Mouse (Mus musculus): Measurements from ENCODE around the gene Dglucy. TPM values are rescaled to one million over a fixed set of nuclear protein-coding genes. Genes with fewer than 3 reads are reported as not detected.
A peak's percentile ranks its signal among the peaks of the same experiment; 100 is the strongest.

Gene Dglucy
- total RNA-seq, 2 experiments from 2014 or later: 12.5 to 15.3 TPM

GRCm38 (mm10) chr12:100910731-100911130, 131.9 kb downstream of the Dglucy start:
- no peak for ATAC-seq (replicated peaks; ENCODE audit: poor library complexity)

GRCm38 (mm10) chr12:100924646-100925339, 145.9 kb downstream of the Dglucy start:
- ATAC-seq (replicated peaks; ENCODE audit: poor library complexity): peak; percentile 71

- peak; percentile 70 for ATAC-seq (replicated peaks; ENCODE audit: poor library complexity)
These were observed 147.1 kb downstream of the Dglucy start for GRCm38 (mm10) chr12:100925644-100926619.

GRCm38 (mm10) chr12:100928286-100928685, 149.4 kb downstream of the Dglucy start:
- ATAC-seq (replicated peaks; ENCODE audit: poor library complexity): no peak

- no peak for ATAC-seq (replicated peaks; ENCODE audit: poor library complexity)
These were observed 152.8 kb downstream of the Dglucy start for GRCm38 (mm10) chr12:100931653-100932052.

GRCm38 (mm10) chr12:100934796-100935195, 155.9 kb downstream of the Dglucy start:
- ATAC-seq (replicated peaks; ENCODE audit: poor library complexity): no peak

GRCm38 (mm10) chr12:100936116-100936515, 157.3 kb downstream of the Dglucy start:
- peak; percentile 90 for ATAC-seq (replicated peaks; ENCODE audit: poor library complexity)

GRCm38 (mm10) chr12:100936737-100937136, 157.9 kb downstream of the Dglucy start:
- ATAC-seq (replicated peaks; ENCODE audit: poor library complexity): no peak

- no peak for ATAC-seq (replicated peaks; ENCODE audit: poor library complexity)
These were observed 158.8 kb downstream of the Dglucy start for GRCm38 (mm10) chr12:100937441-100938360.

GRCm38 (mm10) chr12:100941361-100941760, 162.5 kb downstream of the Dglucy start:
- ATAC-seq (replicated peaks; ENCODE audit: poor library complexity): no peak

GRCm38 (mm10) chr12:100943146-100943545, 164.3 kb downstream of the Dglucy start:
- ATAC-seq (replicated peaks; ENCODE audit: poor library complexity): no peak

- ATAC-seq (replicated peaks; ENCODE audit: poor library complexity): no peak
These were observed 166.1 kb downstream of the Dglucy start for GRCm38 (mm10) chr12:100944921-100945336.

GRCm38 (mm10) chr12:100945501-100945900, 166.6 kb downstream of the Dglucy start:
- ATAC-seq (replicated peaks; ENCODE audit: poor library complexity): no peak

- ATAC-seq (replicated peaks; ENCODE audit: poor library complexity): no peak
These were observed 167.1 kb downstream of the Dglucy start for GRCm38 (mm10) chr12:100945948-100946347.

Other genes starting within 250 kb of the Dglucy start
- gene Rps6ka5, start 52.1 kb upstream of the Dglucy start, total RNA-seq (2015): 21.8 and 26.2 TPM in 2 replicates
- gene Rps6ka5, start 52.1 kb upstream of the Dglucy start, total RNA-seq (2017): 25.4 and 29.1 TPM in 2 replicates
- gene Gpr68, start 129.1 kb downstream of the Dglucy start, total RNA-seq (2015): 0.37 and 0.39 TPM in 2 replicates
- 0.08 and 1.1 TPM in 2 replicates for gene Gpr68, start 129.1 kb downstream of the Dglucy start, total RNA-seq (2017)
- 29.2 and 42.9 TPM in 2 replicates for gene Ccdc88c, start 250.0 kb downstream of the Dglucy start, total RNA-seq (2015)
- 78.9 and 97.7 TPM in 2 replicates for gene Ccdc88c, start 250.0 kb downstream of the Dglucy start, total RNA-seq (2017)

Data from megakaryocyte progenitor cell, adult 5-6 weeks (primary cell).